Mouse (Mus musculus): ENCODE measurements around the gene Ankrd33. TPM values are rescaled to one million over a fixed set of nuclear protein-coding genes. Genes with fewer than 3 reads are reported as not detected.

Gene Ankrd33
- total RNA-seq, 2 experiments from 2014 or later: not detected

GRCm38 (mm10) chr15:101160128-101160527 lies 44.6 kb downstream of the Ankrd33 start:
- Histone ChIP-seq H3K4me3 (no peak overlapping the region), H3K27ac (no peak overlapping the region)
- TF ChIP-seq CTCF (IDR thresholded peaks at IDR 0.05): no peak
- DNase-seq (ENCODE audit: extremely low spot score in 1 of 2, low spot score in 2 of 2): no peak
- intact Hi-C loops (cut with DNase I): no loop called here

- peak in 1 of 2 experiments; percentile 43 for DNase-seq (ENCODE audit: extremely low spot score in 1 of 2, low spot score in 2 of 2)
- no peak overlapping the region; the same call in 1 of the 2 replicates for H3K27ac ChIP-seq
- no peak overlapping the region for H3K4me3 ChIP-seq
- intact Hi-C loops (cut with DNase I): no loop called here
- no peak for TF ChIP-seq CTCF (IDR thresholded peaks at IDR 0.05)
Observed at GRCm38 (mm10) chr15:101160591-101160990, 45.0 kb downstream of the Ankrd33 start.

- Histone ChIP-seq H3K4me3 (no peak overlapping the region), H3K27ac (no peak overlapping the region)
- DNase-seq (ENCODE audit: extremely low spot score in 1 of 2, low spot score in 2 of 2): no peak
- no peak for TF ChIP-seq CTCF (IDR thresholded peaks at IDR 0.05)
- intact Hi-C loops (cut with DNase I): no loop called here
Observed at GRCm38 (mm10) chr15:101161534-101161933, 46.0 kb downstream of the Ankrd33 start.

GRCm38 (mm10) chr15:101163056-101163458 lies 47.5 kb downstream of the Ankrd33 start:
- no peak for DNase-seq (ENCODE audit: extremely low spot score in 1 of 2, low spot score in 2 of 2)
- H3K4me3 ChIP-seq: no peak overlapping the region
- no peak for TF ChIP-seq CTCF (IDR thresholded peaks at IDR 0.05)
- intact Hi-C loops (cut with DNase I): no loop called here
- H3K27ac ChIP-seq: no peak overlapping the region

GRCm38 (mm10) chr15:101163854-101164253 lies 48.3 kb downstream of the Ankrd33 start:
- intact Hi-C loops (cut with DNase I): no loop called here
- H3K27ac ChIP-seq: no peak overlapping the region
- DNase-seq (ENCODE audit: extremely low spot score in 1 of 2, low spot score in 2 of 2): no peak
- TF ChIP-seq CTCF (IDR thresholded peaks at IDR 0.05): no peak
- no peak overlapping the region for H3K4me3 ChIP-seq

GRCm38 (mm10) chr15:101164291-101164690 lies 48.7 kb downstream of the Ankrd33 start:
- no peak for TF ChIP-seq CTCF (IDR thresholded peaks at IDR 0.05)
- Histone ChIP-seq H3K27ac (no peak overlapping the region), H3K4me3 (no peak overlapping the region)
- intact Hi-C loops (cut with DNase I): no loop called here
- no peak for DNase-seq (ENCODE audit: extremely low spot score in 1 of 2, low spot score in 2 of 2)

GRCm38 (mm10) chr15:101165658-101166437 lies 50.3 kb downstream of the Ankrd33 start:
- TF ChIP-seq CTCF (IDR thresholded peaks at IDR 0.05): no peak
- Histone ChIP-seq H3K27ac (no peak overlapping the region), H3K4me3 (no peak overlapping the region)
- intact Hi-C loops (cut with DNase I): no loop called here
- DNase-seq (ENCODE audit: extremely low spot score in 1 of 2, low spot score in 2 of 2): no peak

GRCm38 (mm10) chr15:101167553-101167952 lies 52.0 kb downstream of the Ankrd33 start:
- H3K27ac ChIP-seq: no peak overlapping the region
- intact Hi-C loops (cut with DNase I): no loop called here
- no peak for DNase-seq (ENCODE audit: extremely low spot score in 1 of 2, low spot score in 2 of 2)
- no peak overlapping the region for H3K4me3 ChIP-seq
- no peak for TF ChIP-seq CTCF (IDR thresholded peaks at IDR 0.05)

Other genes with a start within 250 kb of the Ankrd33 start
- gene Scn8a, start 245.9 kb upstream of the Ankrd33 start, total RNA-seq (2021): 100 to 1,000 TPM; 250 to 260 TPM
- gene Gm47841, start 68.4 kb upstream of the Ankrd33 start, total RNA-seq (2021): not detected
- 1 to 10 TPM; 1.2 to 1.4 TPM for gene Fignl2, start 37.2 kb upstream of the Ankrd33 start, total RNA-seq (2021)
- gene Acvrl1, start 12.8 kb downstream of the Ankrd33 start, total RNA-seq (2021): 10 to 100 TPM; 13.8 to 15.1 TPM
- 100 to 1,000 TPM; 102 to 114 TPM for gene Acvr1b, start 58.3 kb downstream of the Ankrd33 start, total RNA-seq (2021)
- 100 to 1,000 TPM in 1 of 2 experiments, 10 to 100 TPM in 1; 89.7 to 107 TPM for gene Grasp, start 108.4 kb downstream of the Ankrd33 start, total RNA-seq (2021)
- gene Nr4a1, start 138.5 kb downstream of the Ankrd33 start, total RNA-seq (2021): 100 to 1,000 TPM; 155 to 210 TPM
- gene Atg101, start 168.5 kb downstream of the Ankrd33 start, total RNA-seq (2021): 10 to 100 TPM; 41.9 to 44.5 TPM
- gene 6030408B16Rik, start 177.5 kb downstream of the Ankrd33 start, total RNA-seq (2021): under 1 TPM; 0.30 to 0.41 TPM